Mouse (Mus musculus) adrenal gland, adult (tissue): ENCODE measurements around the gene Ifi211.
"Not testable (repeated sequence)": the region's sequence is repeated elsewhere in the genome, so short reads cannot be mapped to it uniquely, and the experiment has no call there.

Experiments
- DNase-seq, 2 experiments: peaks; one replicate each; pipeline ENCODE4 v3.0.0; 2022 to 2023; ENCODE audit warnings: low spot score in 1 of 2; ENCODE audit not compliant: inconsistent age in 2 of 2

The Ifi211 gene

GRCm38 (mm10) chr1:173879225-173879987, 33.4 kb downstream of the Ifi211 start:
- DNase-seq: not testable (repeated sequence)

DNA sequence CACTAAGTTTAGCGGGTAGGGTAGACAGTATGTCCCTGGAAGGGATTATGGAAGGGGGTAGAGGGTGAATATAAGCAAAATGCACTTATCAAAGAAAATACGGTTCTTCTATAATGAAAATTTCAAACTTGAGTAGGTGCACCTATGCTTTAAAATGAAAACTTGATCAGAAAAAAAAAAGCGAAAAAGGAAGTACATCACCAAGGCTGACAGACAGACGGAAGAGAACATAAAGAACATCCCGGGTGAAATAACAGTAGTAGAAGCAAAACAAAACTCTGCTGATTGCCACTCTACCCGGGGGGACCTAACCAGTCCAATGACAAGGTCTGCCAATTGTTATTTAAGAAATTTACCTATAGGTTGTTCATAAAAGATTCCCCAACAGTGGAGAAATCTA, 34.6 kb downstream of the Ifi211 start:
- DNase-seq: not testable (repeated sequence)

- not testable (repeated sequence) for DNase-seq
Measured at GRCm38 (mm10) chr1:173877125-173877524, 35.7 kb downstream of the Ifi211 start.

- DNase-seq: not testable (repeated sequence)
Measured at GRCm38 (mm10) chr1:173868586-173868985, 44.3 kb downstream of the Ifi211 start.

DNA sequence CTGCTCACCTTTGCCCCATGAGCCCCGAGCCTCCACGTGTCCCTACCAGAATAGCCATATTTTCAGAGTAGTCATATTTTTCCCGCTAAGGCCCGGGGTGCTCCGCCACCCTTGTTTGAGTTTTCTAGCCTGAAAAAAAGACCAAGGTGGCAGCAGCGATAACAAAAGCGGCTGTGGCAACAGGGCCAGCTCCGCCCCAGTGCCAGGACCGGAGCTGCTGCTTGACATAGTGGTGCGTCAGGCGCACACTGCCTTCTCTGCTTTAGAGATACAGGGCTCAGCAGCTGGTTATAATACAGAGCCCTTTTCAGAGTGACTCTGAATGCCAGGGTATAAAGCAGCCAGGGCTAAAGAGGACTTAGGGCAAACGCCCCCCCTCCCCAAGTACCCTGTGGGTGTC, 46.3 kb downstream of the Ifi211 start:
- DNase-seq: no peak

GRCm38 (mm10) chr1:173853711-173854110, 59.1 kb downstream of the Ifi211 start:
- DNase-seq: not testable (repeated sequence)

- DNase-seq: not testable (repeated sequence)
Measured at GRCm38 (mm10) chr1:173852853-173853252, 60.0 kb downstream of the Ifi211 start.
